Mouse (Mus musculus) urinary bladder, postnatal 4 days (tissue): ENCODE data around the gene Usp7.
A peak's percentile ranks its signal among the peaks of the same experiment; 100 is the strongest.

Experiments
- DNase-seq, 2 experiments: peaks; one replicate each; pipeline ENCODE4 v3.0.0; 2021 to 2022; ENCODE audit warnings: low spot score in 2 of 2

Gene Usp7

DNA sequence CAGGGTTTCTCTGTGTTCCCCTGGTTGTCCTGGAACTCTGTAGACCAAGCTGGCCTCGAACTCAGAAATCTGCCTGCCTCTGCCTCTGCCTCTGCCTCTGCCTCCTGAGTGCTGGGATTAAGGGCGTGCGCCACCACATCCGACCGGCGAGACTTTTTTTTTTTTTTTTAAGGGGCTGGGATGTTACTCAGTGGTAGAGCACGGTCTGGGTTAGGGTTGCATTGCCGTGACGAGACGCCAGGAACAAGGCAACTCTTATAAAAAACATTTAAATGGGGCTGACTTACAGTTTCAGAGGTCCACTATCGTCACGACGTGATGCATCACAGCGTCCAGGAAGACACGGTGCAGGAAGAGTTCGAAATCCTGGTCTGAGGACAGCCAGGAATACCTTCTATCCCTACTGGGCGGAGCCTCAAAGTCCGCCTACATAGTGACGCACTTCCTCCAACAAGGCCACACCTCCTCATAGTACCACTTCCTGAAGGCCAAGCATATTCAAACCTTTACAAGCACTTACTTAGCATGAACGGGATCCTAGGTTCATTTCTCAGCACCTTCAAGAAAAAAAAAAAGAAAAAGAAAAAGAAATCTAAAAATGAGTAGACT, at the start of gene Usp7:
Gene Usp7 (minus strand): TSS at position 360 of the 609 bp plus-strand sequence.
- no peak for DNase-seq

DNA sequence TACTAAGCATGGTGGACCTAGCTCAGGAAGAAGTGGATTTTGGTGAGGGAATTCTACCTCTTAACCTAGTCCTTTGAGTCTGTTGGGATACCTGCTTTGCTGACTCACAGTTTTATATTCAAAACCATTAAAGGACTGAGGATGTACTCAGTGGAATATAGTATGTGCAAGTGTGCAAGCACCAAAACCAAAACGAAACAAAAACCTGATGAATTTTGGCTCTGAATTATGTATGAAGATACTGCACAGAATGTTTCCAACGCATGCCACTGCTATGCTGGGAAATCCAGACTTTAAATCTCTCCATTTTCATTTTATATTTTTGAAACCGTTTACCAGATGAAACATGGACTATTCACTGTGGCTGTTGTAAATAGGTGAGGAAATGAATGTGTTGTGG, 48.4 kb upstream of the Usp7 start:
- no peak for DNase-seq

DNA sequence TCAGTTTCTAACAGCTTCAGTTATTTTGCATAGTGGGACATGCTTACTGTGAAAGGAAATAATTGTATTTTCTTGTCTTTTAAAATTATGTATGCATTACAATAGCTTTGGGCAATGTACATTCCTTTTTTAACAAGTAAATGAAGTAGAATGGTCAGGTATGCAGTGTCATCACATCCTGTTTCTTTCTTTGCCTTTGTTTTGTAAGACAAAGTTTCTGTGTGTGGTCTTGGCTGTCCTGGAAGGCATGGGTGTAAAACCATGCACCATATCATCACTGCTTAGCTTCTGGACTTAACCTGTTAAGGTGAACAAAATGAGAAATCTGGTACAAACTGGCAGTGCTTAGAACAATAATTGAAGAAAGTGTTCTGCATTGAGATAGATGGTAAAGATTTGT, 46.8 kb upstream of the Usp7 start:
- no peak for DNase-seq

DNA sequence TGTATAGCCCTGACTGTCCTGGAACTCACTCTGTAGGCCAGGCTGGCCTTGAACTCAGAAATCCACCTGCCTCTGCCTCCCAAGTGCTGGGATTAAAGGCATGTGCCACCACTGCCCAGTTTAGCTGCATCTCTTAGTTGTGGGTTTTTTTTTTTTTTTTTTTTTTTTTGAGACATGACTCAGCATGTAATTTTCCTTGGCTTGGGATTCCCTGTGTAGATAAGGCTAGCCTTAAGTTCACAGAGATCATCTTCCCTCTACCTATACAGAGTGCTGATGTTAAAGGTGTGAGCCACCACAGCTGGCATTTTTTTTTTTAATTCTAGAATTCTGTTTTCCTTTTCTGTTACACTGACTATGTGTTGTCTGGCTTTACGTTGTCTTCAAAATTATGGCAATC, 45.5 kb upstream of the Usp7 start:
- DNase-seq: no peak

DNA sequence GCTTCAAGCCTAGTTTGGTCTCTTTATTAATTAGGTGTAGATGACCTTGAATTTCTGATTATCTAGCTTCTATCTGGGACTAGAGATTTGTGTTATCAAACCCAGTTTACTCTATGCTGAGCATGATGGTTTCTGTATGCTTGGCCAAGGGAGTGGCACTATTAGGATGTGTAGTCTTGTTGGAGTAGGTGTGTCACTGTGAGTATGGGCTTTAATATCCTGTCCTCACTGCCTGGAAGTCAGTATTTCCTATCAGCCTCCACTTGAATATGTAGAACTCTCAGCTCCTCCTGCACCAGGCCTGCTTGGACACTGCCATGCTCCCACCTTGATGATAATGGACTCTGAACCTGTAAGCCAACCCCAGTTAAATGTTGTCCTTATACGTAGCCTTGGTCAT, 44.8 kb upstream of the Usp7 start:
- DNase-seq: no peak

DNA sequence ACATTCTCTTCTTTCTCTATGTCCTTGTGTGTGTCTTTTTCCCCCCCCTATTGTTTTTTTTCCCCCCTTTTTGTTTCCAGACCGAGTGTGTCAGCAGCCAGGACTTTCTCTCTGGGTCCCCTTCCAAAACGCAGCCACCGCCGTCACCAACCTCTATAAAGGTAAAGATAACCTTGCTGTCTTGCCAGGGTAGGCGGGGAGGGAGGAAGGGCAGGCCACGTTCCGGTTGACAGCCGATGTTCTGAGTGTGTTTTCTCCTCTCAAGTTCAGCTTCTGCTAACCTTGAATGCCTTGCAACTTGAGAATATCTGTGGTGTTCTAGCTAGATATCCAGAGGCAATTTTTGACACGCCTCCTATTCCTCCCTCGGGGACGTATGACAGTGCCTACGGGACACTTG, 39.1 kb upstream of the Usp7 start:
- no peak for DNase-seq

DNA sequence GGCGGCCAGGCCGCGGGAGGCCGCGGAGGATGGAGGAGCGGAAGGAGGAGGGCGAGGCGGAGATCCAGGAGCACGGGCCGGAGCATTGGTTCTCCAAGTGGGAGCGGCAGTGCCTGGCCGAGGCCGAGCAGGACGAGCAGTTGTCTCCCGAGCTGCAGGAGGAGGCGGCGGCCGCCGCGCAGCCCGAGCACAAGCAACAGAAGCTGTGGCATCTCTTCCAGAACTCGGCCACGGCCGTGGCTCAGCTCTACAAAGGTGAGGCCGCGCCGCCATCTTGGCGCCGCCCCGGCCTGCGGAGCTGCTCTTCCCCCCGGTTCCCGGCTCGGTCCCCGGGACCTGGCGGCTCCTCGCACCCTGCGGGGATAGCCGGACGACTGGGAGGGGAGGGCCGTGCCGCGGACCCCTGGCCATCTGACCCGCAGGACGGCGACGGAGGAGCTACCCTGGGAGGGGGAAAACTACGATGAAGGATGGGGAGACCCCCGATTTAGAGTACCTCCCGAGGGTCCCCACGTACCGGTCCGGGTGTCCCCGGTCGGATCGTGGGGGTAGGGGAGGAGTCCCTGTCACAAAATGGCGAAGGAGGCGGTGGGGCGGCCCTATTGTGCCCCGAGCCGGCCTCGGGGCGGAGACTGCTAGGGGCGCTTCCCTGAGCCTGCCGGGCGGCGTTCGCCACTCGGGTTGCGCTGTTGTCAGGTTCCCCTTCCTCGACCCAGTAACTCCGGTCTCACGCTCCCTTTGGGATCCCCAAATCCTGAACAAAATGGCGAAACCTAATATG, 38.5 kb upstream of the Usp7 start:
- DNase-seq: peak; percentile 67 to 73

DNA sequence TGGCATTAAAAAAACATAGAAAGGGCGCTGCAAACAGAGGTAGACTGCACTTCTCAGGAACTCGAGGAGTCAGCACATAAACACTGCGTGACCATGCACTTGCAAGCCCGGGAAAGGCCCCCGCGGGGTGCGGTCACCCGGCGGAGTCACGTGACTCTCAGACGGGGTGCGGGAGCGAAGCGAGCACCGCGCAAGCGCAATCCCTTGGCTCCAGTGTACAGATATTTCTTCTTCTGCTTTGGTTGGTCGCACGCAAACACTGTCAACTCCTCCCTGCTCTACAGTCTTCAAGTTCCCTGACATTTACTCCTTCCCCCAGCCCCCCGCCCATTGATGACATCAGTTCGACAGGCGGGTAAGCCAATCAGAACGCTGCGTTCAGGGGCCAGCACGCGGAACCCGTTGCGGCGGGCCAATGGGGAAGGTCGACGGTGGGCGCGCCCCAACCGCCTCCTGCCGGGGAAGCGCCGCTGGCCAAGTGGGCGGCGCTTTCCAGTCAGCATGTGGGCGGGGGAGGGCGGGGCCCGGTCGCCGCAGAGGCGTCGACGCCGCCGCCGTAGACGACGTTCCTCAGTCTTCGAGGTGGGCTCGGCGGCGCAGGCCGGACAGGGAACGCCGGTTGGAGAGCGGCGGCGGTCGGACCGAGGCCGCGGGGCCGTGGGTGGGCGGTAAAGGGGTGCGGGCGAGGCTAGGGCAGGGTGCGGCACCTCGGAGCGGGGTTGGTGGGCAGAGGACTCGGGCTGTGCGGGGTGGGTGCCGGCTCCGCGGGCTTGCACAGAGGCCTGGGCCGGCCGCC, 37.7 kb upstream of the Usp7 start, which contains the start of gene 1810013L24Rik:
Gene 1810013L24Rik (plus strand): TSS at position 537 of the 796 bp plus-strand sequence.
- DNase-seq: peak; percentile 98 to 99

DNA sequence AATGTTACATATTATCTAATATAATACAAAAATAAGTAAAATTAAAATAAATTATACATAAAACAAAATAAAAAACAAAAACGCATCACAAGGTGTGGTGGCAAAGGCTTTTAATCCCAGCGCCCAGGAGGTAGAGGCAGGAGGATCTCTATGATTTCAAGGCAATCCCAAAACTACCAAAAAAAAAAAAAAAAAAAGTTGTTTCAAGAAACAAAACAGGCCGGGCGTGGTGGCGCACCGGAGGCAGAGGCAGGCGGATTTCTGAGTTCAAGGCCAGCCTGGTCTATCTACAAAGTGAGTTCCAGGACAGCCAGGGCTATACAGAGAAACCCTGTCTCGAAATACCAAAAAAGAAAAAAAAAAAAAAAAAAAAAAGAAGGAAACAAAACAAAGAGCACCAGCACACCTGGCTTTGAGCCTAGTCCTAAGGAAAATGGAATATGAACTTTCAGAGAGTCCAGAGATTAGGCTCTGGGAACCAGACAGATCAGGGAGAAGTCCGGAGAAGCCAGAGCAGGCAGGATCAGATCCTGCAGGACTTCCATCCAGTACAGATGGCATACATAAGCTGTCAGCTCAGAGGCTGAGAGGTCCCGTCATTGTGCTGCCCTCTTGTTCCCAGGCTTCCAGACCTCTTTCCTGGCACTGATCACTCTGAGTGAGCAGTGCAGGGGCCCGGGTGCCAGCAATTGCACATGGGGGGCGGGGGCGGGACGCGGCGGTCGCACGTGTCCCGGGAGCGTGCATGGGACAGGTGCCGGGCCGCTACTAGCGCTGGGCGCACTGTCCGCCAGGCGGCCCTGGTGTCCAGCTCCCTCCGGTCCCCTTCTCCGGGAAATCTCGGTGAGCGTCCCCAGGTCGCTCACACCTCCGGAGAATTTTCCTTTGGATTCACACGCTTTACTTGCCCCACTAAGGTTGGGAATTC, 36.8 kb upstream of the Usp7 start:
- no peak for DNase-seq

DNA sequence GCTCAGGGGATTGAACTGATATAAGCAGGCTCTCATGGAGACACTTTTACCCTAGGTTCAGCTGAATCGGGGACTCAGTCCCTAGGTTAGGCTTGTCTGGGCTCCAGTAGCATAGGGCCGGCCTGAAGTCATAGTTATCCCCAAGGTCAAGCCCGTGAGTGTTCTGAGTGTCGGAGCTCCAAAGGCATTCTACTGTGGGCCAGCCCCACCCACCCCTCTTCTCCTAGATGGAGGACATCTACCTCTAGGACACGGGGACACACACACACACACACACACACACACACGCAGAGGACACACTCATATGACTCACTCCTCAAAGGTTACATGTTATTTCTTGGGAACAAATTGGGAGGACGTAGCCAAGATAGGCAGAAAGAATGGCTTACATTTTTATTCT, 35.3 kb upstream of the Usp7 start:
- no peak for DNase-seq

DNA sequence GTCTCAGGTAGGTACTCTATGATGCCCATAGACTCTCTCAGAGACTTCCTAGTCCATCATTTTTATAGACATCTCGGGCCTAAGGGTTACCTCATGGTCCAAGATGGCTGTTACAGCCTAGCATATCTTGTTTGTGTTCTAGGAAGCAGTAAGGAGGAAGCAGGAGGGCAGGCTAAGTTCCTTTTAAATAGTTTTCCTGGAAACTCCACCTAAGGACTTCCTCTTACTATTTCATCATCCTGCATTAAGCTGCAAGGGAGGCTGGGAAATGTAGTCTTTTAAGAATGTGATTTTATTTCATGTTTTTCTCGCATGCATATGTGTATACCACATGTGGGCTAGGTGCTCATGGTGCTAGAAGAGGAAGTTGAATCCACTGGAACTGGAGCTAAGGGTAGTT, 31.6 kb upstream of the Usp7 start:
- DNase-seq: no peak

DNA sequence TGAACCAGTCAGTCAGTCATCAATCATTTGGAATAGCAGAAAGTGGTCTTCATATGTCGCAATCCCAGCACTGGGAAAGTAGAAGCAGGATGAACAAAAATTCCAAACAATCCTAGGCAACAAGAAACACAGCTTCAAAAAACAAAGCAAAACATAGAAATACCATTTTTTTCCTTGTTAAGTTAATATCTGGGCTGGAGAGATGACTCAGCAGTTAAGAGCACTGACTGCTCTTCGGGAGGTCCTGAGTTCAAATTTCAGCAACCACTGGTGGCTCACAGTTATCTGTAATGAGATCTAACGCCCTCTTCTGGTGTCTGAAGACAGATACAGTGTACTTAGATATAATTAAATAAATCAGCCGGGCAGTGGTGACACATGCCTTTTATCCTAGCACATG, 30.5 kb upstream of the Usp7 start:
- no peak for DNase-seq

DNA sequence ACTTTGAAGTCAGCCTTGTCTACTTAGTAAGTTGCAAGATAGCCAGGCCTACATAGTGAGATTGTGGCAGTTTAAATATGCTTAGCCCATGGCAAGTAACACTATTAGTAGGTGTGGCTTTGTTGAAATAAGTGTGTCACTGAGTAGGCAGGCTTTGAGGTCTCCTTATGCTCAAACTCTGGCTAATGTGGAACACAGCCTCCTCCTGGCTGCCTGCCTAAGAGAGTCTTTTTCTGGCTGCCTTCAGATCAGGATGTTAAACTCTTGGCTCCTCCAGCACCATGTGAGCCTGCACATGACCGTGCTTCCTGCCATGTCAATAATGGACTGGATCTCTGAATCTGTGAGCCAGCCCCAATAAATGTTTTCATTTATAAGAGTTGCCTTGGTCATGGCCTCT, 29.3 kb upstream of the Usp7 start:
- DNase-seq: no peak

DNA sequence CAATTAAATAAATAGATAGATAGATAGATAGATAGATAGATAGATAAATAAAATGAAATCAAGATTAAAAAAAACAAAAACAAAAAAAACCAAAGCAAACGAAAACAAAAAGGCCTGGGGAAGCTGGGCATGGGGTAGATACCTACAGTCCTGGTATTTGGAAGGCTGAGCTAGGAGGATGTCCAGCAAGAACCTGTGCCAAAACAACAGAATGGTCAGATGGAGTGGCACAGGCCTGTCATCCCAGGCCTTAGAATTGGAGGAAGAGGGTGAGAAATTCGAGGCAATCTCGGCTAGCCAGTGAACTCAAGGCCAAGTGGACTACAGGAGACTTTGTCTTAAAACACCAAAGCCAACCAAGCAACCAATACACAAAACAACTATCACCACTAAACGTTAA, 25.8 kb upstream of the Usp7 start:
- no peak for DNase-seq

DNA sequence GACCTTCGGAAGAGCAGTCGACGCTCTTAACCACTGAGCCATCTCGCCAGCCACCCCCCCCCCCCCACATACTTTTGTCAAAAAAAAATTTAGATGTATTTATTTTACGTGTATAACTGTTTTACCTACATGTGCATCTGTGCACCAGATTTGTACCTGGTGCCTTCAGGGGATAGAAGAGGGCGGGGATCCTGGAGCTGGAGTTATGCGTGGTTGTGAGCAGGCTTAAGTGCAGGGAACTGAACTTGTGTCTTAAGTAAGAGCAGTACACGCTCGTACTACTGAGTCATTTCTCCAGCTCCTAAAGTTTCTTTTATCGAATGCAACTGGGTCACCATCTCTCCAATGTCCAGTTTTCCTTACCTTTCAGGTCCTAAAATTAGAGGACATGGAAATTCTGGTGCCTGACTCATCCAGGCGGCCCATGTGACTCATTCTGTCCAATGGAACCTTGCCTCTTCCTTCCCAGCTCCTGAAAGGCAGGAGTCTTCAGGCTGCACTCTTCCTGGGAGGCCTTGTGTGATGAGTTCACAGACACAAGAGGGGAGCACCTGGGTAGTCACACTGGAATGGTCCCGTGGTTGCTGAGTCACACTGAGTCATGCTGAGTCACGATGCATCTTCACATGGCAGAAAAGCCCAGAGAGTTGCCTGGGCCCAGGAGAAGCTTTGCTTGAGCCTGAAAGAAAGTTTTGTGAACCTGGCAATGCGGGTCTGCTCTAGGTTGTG, 18.5 kb upstream of the Usp7 start:
- no peak for DNase-seq

DNA sequence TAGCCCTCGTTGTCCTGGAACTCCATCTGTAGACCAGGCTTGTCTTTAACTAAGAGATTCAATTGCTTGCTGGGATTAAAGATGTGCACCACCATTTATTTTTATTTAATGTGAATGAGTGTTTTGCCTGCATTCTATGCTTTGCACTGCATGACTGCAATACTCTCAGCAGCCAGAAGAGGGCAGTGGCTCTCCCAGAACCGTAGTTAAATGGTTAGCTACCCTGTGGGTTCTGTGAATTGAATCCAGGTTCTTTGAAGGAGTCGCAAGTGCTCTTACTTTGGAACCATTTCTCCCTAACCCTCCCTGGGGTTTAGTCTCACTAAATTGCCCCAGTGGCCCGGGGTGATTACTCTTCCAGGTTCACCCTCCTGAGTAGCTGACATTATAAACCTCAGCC, 14.6 kb upstream of the Usp7 start:
- DNase-seq: no peak

DNA sequence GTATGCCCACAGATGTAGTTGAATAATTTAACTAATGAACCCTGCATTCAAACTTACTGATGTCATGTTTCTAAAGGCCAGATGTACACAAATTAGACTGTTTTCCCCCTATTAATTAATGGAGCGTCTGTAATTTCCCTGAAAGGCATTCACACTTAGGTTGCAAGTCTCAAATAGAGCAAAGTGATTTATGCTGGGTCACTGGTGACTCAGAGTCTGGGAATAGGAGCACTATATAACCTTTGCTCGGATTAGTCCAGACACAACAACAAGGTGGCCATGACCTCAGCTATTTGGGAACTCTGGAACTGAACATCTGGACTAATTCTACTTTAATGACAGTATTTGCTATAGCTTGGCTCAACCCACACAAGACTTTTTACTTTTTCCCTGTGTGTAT, 3.8 kb upstream of the Usp7 start:
- DNase-seq: no peak

DNA sequence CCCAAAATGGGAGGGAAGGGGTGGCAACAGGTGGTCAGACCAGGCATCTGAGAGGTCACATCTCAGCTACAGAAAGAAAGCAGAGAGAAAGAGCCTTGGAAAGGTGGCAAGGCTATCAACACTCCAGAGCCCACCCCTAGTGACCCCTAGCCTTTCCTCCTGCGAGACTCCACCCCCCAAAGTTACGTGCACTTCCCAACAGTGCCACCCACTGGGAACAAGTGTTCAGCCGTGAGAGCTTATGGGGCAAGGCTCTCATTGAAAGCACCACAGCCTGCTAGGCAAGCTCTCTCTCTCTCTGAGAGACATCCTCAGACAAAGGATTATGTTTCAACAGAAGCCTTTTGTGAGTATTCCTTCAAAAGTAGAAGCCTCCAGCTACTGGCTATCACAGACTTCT, 2.8 kb upstream of the Usp7 start:
- DNase-seq: no peak

DNA sequence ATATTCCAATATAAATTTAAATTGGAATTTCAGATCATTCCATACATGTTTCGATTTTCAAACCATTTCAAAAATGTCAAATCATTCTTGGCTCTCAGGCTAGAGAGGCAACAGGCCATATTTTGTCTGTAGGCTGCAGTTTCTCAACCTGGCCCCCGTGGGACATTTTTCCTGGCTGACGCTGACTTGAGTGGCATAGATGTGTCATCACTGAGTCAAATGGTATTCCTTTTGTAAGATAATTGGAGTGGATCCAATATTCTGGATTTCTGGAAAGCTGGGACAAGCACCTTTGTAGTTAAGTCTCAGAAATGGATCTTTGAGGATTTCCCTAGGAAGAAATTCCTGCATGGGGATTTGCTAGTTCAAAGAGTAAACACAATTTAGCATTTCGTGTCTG, 1.2 kb downstream of the Usp7 start:
- no peak for DNase-seq

DNA sequence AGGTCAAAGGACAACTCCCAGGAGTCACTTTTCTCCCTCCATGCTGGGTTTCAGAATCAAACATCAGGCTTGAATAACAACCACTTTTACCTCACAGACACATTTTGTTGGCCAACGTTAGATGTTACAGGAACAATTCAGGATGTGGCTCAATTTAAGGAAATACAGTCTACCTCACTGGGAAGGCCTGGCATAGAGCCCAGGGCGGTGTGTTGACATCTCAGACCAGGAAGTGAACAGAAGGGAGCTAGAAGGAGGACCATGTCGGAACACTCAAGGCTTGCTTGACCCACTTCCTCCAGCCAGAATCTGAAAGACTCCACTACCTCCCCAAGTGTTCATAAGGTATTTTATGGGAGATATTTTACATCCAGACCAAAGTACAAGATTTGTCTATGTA, 7.4 kb downstream of the Usp7 start:
- no peak for DNase-seq
